Mouse (Mus musculus) forebrain, embryonic 10.5 days (tissue): Measurements from ENCODE around the gene Robo2. TPM values are rescaled to one million over a fixed set of nuclear protein-coding genes. Genes with fewer than 3 reads are reported as not detected.

Source experiments
- DNase-seq: peaks from one replicate; pipeline ENCODE4 v3.0.0-alpha.2; 2017; ENCODE audit warnings: low spot score; ENCODE audit errors: extremely low spot score
- H3K27ac ChIP-seq: fragments of 300-500 bp; sonication (generic); 2 replicates; pipeline ENCODE4 v1.5.1; 2016; ENCODE audit warnings: mild to moderate bottlenecking
- H3K27me3 ChIP-seq: fragments of 300-500 bp; sonication (generic); 2 replicates; pipeline ENCODE4 v1.6.1; 2016; ENCODE audit warnings: mild to moderate bottlenecking; ENCODE audit not compliant: poor library complexity, severe bottlenecking
- H3K36me3 ChIP-seq: fragments of 300-500 bp; sonication (generic); replicated peaks from 2 replicates; pipeline ENCODE4 v1.6.1; 2016; ENCODE audit warnings: mild to moderate bottlenecking, moderate library complexity
- H3K4me1 ChIP-seq: fragments of 300-500 bp; sonication (generic); 2 replicates; pipeline ENCODE4 v1.6.1; 2016
- H3K4me3 ChIP-seq: fragments of 300-500 bp; sonication (generic); 2 replicates; pipeline ENCODE4 v1.5.1; 2016; ENCODE audit warnings: mild to moderate bottlenecking, moderate library complexity
- H3K9me3 ChIP-seq: fragments of 300-500 bp; sonication (generic); 2 replicates; pipeline ENCODE4 v1.6.1; 2016; ENCODE audit warnings: mild to moderate bottlenecking, moderate library complexity
- WGBS: fragments of 180-500 bp; shearing (Covaris S2); methylation state at CpG from one replicate; pipeline ENCODE4 v1.1.7; 2016; 5-methylcytosine and 5-hydroxymethylcytosine counted together
- polyA plus RNA-seq: library from polyadenylated mRNA; unstranded; fragments of >200 nt; fragmentation: Nextera tagmentation; extraction: Ambion mirVana; gene quantifications from 2 replicates; pipeline ENCODE4 v1.2.1, GENCODE M21; 2016

The Robo2 gene
- polyA plus RNA-seq, 1 experiment from 2014 or later: 14.4 TPM

- Histone ChIP-seq H3K27me3 (no peaks in the 10 kb centered on the region), H3K27ac (no peak overlapping the region), H3K4me3 (no peak overlapping the region), H3K36me3 (peaks cover 5% of the 10 kb centered on the region), H3K9me3 (no peaks in the 10 kb centered on the region), H3K4me1 (peaks cover 8% of the 10 kb centered on the region)
- DNase-seq: no peak
- WGBS: 90% methylated on average over 4 of the region's 4 CpGs
Observed at GRCm38 (mm10) chr16:73930323-73930722, 481.3 kb downstream of the Robo2 start.

DNA sequence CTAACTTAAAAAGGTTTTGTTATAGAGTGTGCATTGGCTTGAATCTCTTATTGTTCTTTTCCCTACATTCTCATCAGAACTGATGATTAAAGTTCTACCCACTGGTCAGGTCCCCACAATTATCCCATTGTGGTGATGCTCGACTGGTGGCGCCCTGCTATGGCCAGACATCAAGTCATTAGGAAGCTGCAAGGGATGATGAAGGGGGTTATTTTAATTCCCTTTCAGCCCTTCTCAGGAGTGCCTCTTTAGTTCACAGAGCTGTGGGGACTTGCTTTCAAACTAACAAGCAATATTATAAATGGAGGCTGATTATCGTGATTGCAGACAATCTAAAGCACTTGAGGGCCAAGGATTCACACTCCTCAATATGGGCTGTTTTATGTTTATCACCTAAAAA, 484.1 kb downstream of the Robo2 start:
- H3K27me3 ChIP-seq: no peaks in the 10 kb centered on the region

GRCm38 (mm10) chr16:73915425-73915824, 496.2 kb downstream of the Robo2 start:
- DNase-seq: no peak
- Histone ChIP-seq H3K27ac (no peak overlapping the region), H3K9me3 (no peaks in the 10 kb centered on the region), H3K27me3 (no peaks in the 10 kb centered on the region), H3K36me3 (no peaks in the 10 kb centered on the region), H3K4me3 (no peak overlapping the region), H3K4me1 (no peaks in the 10 kb centered on the region)
- whole genome bisulfite sequencing: 97% methylated on average over 4 of the region's 4 CpGs

More for the DNA sequence above, 484.1 kb downstream of the Robo2 start:
- H3K36me3 ChIP-seq: no peaks in the 10 kb centered on the region
- 26% methylated on average over 3 of the region's 3 CpGs for WGBS
- no peak overlapping the region for H3K4me3 ChIP-seq
- no peak for DNase-seq
- no peaks in the 10 kb centered on the region for H3K9me3 ChIP-seq
- H3K4me1 ChIP-seq: peaks cover 8% of the 10 kb centered on the region
- no peak overlapping the region for H3K27ac ChIP-seq

- no peak overlapping the region for H3K4me3 ChIP-seq
- DNase-seq: no peak
- H3K36me3 ChIP-seq: no peaks in the 10 kb centered on the region
- no peak overlapping the region for H3K27ac ChIP-seq
- H3K4me1 ChIP-seq: no peaks in the 10 kb centered on the region
- no peaks in the 10 kb centered on the region for H3K9me3 ChIP-seq
- no peaks in the 10 kb centered on the region for H3K27me3 ChIP-seq
- 71% methylated on average over 4 of the region's 4 CpGs for WGBS
Observed at GRCm38 (mm10) chr16:73914936-73915335, 496.7 kb downstream of the Robo2 start.

DNA sequence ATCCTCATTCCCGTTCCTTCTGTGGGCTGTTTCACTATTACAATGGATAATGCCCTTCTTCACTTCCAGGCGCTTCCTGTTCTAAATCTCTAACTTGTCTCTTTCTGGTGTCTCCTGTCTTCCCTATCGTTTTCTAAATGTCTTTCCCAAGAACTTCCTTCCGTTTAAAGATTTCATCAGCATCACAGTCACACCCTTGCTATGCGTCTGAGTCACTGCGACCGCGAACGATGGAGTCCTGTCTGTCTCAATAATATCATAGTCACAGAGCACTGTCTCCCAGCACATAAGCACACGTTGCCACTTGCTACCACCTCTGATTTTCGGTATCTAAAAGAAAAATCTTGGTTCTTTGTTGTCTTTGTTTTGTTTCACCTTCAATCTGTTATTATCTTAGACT, 503.1 kb downstream of the Robo2 start:
- H3K4me1 ChIP-seq: no peaks in the 10 kb centered on the region
- DNase-seq: no peak
- H3K27ac ChIP-seq: no peak overlapping the region
- H3K9me3 ChIP-seq: no peaks in the 10 kb centered on the region
- no peaks in the 10 kb centered on the region for H3K36me3 ChIP-seq
- H3K4me3 ChIP-seq: no peak overlapping the region
- WGBS: 89% methylated on average over 11 of the region's 11 CpGs
- H3K27me3 ChIP-seq: no peaks in the 10 kb centered on the region

DNA sequence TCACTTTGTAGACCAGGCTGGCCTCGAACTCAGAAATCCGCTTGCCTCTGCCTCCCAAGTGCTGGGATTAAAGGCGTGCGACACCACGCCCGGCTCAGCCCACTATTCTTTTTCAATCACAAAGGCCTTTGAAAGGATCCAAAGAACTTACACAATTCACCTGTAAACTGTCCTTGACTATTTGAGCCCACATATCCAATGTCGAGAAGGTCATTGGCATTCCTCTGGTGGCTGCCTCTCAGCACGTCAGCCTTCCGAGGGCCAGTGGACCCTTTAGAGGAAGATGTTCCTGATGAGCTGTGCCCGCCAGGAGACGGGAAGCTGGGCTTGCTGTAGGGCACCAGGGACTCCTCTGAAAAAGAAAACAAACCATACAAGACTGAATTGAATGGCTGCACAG, 514.8 kb downstream of the Robo2 start:
- H3K27me3 ChIP-seq: no peaks in the 10 kb centered on the region
- no peak overlapping the region for H3K27ac ChIP-seq
- no peaks in the 10 kb centered on the region for H3K4me1 ChIP-seq
- 93% methylated on average over 11 of the region's 11 CpGs for WGBS
- DNase-seq: no peak
- no peak overlapping the region for H3K4me3 ChIP-seq
- H3K36me3 ChIP-seq: no peaks in the 10 kb centered on the region
- H3K9me3 ChIP-seq: no peaks in the 10 kb centered on the region

DNA sequence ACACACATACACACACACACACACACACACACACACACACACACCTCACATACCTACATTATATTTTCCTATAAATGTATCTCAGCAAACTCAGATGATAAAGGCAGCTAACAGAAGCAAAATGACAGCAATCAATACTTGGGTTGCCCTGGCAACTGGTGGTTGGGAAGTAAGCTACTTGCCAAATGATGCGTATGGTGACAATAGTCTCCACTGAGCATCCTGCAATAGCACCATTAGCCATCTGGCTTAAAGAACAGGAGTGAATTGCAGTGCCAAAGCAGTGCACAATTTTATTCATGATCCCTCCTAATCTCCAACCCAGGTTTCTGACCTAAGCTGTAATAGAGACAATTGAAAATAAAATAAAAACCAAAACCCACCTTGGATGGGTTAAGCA, 529.7 kb downstream of the Robo2 start:
- H3K27ac ChIP-seq: no peak overlapping the region
- DNase-seq: no peak
- no peaks in the 10 kb centered on the region for H3K9me3 ChIP-seq
- no peaks in the 10 kb centered on the region for H3K27me3 ChIP-seq
- no peak overlapping the region for H3K4me3 ChIP-seq
- no peaks in the 10 kb centered on the region for H3K36me3 ChIP-seq
- H3K4me1 ChIP-seq: no peaks in the 10 kb centered on the region
- 69% methylated on average over 1 of the region's 1 CpGs for WGBS

GRCm38 (mm10) chr16:73877973-73878372, 533.7 kb downstream of the Robo2 start:
- H3K27me3 ChIP-seq: no peaks in the 10 kb centered on the region
- H3K4me1 ChIP-seq: no peaks in the 10 kb centered on the region
- H3K27ac ChIP-seq: no peak overlapping the region
- 90% methylated on average over 3 of the region's 3 CpGs for WGBS
- no peak overlapping the region for H3K4me3 ChIP-seq
- DNase-seq: no peak
- no peaks in the 10 kb centered on the region for H3K9me3 ChIP-seq
- H3K36me3 ChIP-seq: no peaks in the 10 kb centered on the region

- 86% methylated on average over 2 of the region's 2 CpGs for WGBS
- H3K27ac ChIP-seq: no peak overlapping the region
- no peaks in the 10 kb centered on the region for H3K27me3 ChIP-seq
- no peak overlapping the region for H3K4me3 ChIP-seq
- no peaks in the 10 kb centered on the region for H3K36me3 ChIP-seq
- H3K4me1 ChIP-seq: no peaks in the 10 kb centered on the region
- DNase-seq: no peak
- H3K9me3 ChIP-seq: no peaks in the 10 kb centered on the region
Observed at GRCm38 (mm10) chr16:73874991-73875390, 536.6 kb downstream of the Robo2 start.

- Histone ChIP-seq H3K9me3 (no peaks in the 10 kb centered on the region), H3K4me3 (no peak overlapping the region), H3K27ac (no peak overlapping the region), H3K36me3 (no peaks in the 10 kb centered on the region), H3K4me1 (no peaks in the 10 kb centered on the region), H3K27me3 (no peaks in the 10 kb centered on the region)
- WGBS: 93% methylated on average over 5 of the region's 5 CpGs
- DNase-seq: no peak
Observed at GRCm38 (mm10) chr16:73873828-73874558, 537.6 kb downstream of the Robo2 start.

- Histone ChIP-seq H3K27ac (no peak overlapping the region), H3K4me3 (no peak overlapping the region), H3K27me3 (no peaks in the 10 kb centered on the region), H3K4me1 (no peaks in the 10 kb centered on the region), H3K36me3 (no peaks in the 10 kb centered on the region), H3K9me3 (no peaks in the 10 kb centered on the region)
- DNase-seq: no peak
- WGBS: 84% methylated on average over 5 of the region's 5 CpGs
Observed at GRCm38 (mm10) chr16:73870296-73870695, 541.3 kb downstream of the Robo2 start.

- H3K36me3 ChIP-seq: no peaks in the 10 kb centered on the region
- H3K27me3 ChIP-seq: 0 out of 2 replicates have a peak, but pooled peaks cover 6% of the 10 kb centered on the region
- no peak overlapping the region for H3K27ac ChIP-seq
- WGBS: 95% methylated on average over 7 of the region's 7 CpGs
- no peak for DNase-seq
- H3K4me3 ChIP-seq: no peak overlapping the region
- H3K9me3 ChIP-seq: no peaks in the 10 kb centered on the region
- H3K4me1 ChIP-seq: 0 out of 2 replicates have a peak, but pooled peaks cover 2% of the 10 kb centered on the region
Observed at GRCm38 (mm10) chr16:73869527-73870212, 542.0 kb downstream of the Robo2 start.

DNA sequence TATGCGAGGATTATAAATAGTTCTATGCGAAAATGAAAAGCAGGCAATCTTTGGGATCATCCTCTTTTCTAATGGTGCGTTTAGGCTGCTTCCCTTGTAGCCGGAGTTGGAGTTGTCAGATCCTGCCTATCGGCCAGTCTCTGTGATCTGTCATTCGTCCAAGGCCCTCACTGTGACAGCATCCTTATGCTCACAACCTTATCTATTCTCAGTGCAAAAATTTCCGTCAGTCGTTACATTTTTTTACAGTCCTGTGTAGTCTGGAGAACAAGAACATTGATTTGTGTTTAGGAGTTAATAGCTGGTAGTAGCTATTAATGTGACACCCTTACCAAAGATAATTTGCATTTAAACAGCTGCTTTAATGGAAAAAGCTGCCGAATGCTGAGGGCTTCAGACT, 547.0 kb downstream of the Robo2 start:
- no peak for DNase-seq
- WGBS: 39% methylated on average over 9 of the region's 9 CpGs
- Histone ChIP-seq H3K4me3 (no peak overlapping the region), H3K27ac (no peak overlapping the region), H3K27me3 (0 out of 2 replicates have a peak, but pooled peaks cover 13% of the 10 kb centered on the region), H3K9me3 (no peaks in the 10 kb centered on the region), H3K4me1 (peaks cover 23% of the 10 kb centered on the region), H3K36me3 (no peaks in the 10 kb centered on the region)
